Mouse (Mus musculus): ENCODE measurements at regions not wholly inside any gene's neighbourhood (a gene's known extent, or its start where the extent isn't known, plus 50 kb on each side); places are given as distances from the start of the nearest gene placed in this dataset.

GRCm38 (mm10) chr7:66571451-66571850, 117.9 kb downstream of the Asb7 start:
- TF ChIP-seq CTCF (IDR thresholded peaks at IDR 0.05; ENCODE audit: low read depth): no peak
- TF ChIP-seq EP300 (optimal IDR thresholded peaks at IDR 0.05): no peak

Measured in stomach, postnatal 0 days (tissue).